Mouse (Mus musculus): ENCODE data around the gene Btbd19.

Btbd19 gene

GRCm38 (mm10) chr4:117125348-117125909 lies at the start of gene Btbd19:
Btbd19 (minus strand) TSS chr4:117125725.
- no peak for DNase-seq (ENCODE audit: low read depth)

GRCm38 (mm10) chr4:117169936-117170335 lies 44.4 kb upstream of the Btbd19 start:
- no peak for DNase-seq (ENCODE audit: low read depth)

DNA sequence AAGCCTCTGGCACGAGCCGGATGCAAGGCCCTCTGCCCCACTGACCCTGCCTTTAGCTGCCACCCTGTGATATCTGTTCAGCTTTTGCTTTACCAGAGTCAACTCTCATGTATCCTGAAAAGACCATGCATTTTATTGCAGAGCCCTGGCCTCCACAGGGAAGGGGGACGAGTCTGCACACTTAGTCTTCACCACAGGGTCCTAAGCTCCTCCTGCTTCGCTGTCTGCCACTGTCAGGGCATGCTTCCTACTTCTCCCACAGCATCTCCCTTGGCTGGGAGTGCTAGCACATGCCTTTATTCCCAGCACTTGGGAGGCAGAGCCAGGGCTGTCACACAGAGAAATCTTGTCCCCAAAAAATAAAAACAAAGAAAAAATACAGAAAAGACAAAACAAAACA lies 35.7 kb upstream of the Btbd19 start:
- DNase-seq (ENCODE audit: low read depth): no peak

DNA sequence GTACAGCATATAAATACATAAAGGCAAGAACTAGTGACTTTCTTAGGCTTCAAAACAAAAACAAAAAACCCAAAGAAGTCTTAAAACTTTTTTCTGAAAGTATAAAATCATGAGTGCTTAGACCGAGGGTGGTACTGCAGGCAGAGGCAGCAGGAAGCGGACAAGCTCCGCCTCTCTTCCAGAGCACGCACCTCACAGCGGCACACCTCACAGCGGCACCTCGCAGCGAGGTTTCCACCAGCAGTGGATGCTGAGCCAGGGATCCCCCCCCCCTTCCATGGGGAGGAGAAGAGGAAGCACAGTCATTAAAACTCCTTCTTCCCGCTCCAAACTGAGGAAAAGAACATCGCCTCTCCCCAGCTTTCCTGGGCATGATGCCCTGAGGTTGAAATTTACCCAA lies 34.1 kb upstream of the Btbd19 start:
- no peak for DNase-seq (ENCODE audit: low read depth)

DNA sequence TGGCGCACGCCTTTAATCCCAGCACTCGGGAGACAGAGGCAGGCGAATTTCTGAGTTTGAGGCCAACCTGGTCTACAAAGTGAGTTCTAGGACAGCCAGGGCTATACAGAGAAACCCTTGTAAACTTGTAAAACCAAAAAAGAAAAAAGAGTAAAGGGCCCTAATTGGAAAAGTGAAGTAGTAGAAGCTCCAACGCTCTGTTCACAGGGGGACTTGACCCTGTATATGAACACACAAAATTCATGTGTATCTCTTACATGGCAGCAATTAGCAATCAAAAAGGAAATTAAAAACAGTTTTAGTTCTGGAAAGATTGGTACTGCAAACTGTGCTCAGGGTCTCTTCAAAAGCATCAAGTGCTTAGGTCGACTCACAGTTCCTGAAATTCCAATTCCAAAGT lies 30.8 kb upstream of the Btbd19 start:
- no peak for DNase-seq (ENCODE audit: low read depth)

DNA sequence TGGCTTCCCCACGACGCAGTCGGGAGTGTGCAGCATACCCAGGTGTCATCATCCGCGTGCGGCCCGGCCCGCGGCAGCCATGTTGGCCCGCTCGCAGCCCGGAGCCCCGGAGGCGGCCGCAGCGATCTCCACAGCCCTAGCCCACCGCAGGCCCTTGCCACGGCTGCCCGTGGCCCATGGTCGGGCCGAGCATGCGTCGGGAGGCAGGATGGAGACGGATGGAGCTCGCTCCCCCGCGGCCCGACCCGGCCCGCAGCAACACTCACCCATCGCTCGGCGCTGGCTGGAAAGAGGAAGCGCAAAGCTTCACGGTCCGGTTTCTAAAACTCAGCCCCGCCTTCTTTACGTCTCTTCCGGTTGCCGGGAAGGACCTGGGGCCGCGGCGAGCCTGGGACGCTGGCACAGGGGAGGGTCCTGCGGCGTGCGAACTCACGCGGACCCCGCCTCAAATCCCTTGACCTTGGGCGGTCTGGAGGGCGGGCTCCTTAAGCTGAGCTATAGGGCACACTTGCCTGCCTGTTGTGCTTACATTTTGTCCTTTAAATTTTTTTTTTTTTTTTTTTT lies 30.3 kb upstream of the Btbd19 start, which contains the start of gene Rps8:
TSS of gene Rps8 (minus strand) at position 452 of the 564 bp plus-strand sequence.
- DNase-seq (ENCODE audit: low read depth): peak; percentile 77

- DNase-seq (ENCODE audit: low read depth): no peak
Measured at GRCm38 (mm10) chr4:117155020-117155791, 29.7 kb upstream of the Btbd19 start.

- DNase-seq (ENCODE audit: low read depth): no peak
Measured at GRCm38 (mm10) chr4:117152714-117153113, 27.2 kb upstream of the Btbd19 start.

- DNase-seq (ENCODE audit: low read depth): no peak
Measured at GRCm38 (mm10) chr4:117151416-117151815, 25.9 kb upstream of the Btbd19 start.

- no peak for DNase-seq (ENCODE audit: low read depth)
Measured at GRCm38 (mm10) chr4:117150212-117150733, 24.7 kb upstream of the Btbd19 start.

- no peak for DNase-seq (ENCODE audit: low read depth)
Measured at GRCm38 (mm10) chr4:117149291-117150211, 24.0 kb upstream of the Btbd19 start.

- DNase-seq (ENCODE audit: low read depth): no peak
Measured at GRCm38 (mm10) chr4:117148815-117149214, 23.3 kb upstream of the Btbd19 start.

GRCm38 (mm10) chr4:117148047-117148713 lies 22.7 kb upstream of the Btbd19 start:
- DNase-seq (ENCODE audit: low read depth): no peak

- DNase-seq (ENCODE audit: low read depth): peak; percentile 95
Measured at GRCm38 (mm10) chr4:117146176-117146575, 20.7 kb upstream of the Btbd19 start.

DNA sequence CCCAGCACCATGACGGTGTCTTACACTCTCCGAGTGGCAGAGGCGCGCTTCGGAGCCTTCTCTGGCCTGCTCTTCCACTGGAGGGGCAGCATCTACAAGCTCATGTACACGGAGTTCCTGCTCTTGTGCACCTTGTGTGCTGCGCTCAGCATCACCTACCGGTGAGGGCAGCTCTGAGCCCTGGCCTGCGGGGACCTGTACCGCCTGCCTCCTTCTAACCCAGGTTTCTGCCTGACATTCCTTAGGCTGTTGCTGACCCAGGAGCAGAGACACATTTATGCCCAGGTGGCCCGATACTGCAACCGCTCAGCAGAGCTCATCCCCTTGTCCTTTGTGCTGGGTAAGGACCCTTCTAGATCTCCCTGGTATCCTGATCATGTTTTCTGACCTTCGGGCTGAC lies 19.7 kb upstream of the Btbd19 start:
- no peak for DNase-seq (ENCODE audit: low read depth)

- no peak for DNase-seq (ENCODE audit: low read depth)
Measured at GRCm38 (mm10) chr4:117143023-117143422, 17.5 kb upstream of the Btbd19 start.

GRCm38 (mm10) chr4:117140613-117141012 lies 15.1 kb upstream of the Btbd19 start:
- no peak for DNase-seq (ENCODE audit: low read depth)

GRCm38 (mm10) chr4:117139217-117139612 lies 13.7 kb upstream of the Btbd19 start:
- DNase-seq (ENCODE audit: low read depth): no peak

DNA sequence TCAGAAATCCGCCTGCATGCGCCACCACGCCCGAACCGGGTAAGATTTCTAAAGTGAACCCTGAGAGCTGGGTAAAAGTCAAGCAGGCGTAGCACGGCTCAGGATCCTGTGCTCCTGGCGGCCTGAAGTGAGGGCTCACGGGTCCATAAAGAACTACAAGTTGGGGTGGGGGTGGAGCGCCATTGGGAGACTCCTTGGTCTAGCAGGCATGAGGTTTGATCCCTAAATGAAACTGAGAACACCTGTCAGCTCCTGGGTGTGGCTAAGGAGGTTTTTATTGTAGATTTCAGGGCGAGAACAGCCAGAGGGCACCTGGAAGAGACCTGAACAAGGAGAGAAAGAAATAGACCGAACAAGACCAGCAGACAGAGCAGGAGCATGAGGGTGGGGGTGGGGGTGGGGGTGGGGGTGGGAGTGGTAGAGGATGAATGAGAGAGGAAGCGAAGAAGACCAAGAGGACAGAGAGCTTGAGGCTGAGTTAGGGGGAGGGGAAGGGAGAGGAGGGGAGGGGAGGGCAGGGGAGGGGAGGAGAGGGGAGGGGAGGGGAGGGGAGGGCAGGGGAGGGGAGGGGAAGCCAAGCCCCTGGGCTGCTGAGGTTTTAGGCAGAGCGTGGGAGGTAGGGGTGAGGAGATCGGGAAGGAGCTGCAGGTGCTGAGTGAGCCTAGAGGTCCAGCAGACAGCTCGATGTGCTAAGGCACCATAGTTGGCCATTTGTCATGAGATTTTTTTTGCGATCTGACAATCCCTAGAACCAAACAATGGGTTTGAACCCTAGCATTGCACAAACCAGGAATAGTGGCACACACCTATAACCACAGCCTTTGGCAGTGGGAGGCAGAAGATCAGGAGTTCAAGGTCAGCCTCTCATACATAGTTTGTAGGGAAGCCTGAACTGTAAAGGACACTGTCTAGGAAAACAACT lies 13.0 kb upstream of the Btbd19 start:
- DNase-seq (ENCODE audit: low read depth): no peak

- no peak for DNase-seq (ENCODE audit: low read depth)
Measured at GRCm38 (mm10) chr4:117136034-117136433, 10.5 kb upstream of the Btbd19 start.

All from c-Kit-positive CD71-positive TER-119-negative erythroid progenitor cells, embryonic 14.5 days (primary cell).